Mouse (Mus musculus): ENCODE measurements around the gene Tgds. TPM values are rescaled to one million over a fixed set of nuclear protein-coding genes. Genes with fewer than 3 reads are reported as not detected.
"Not testable (repeated sequence)": the region's sequence is repeated elsewhere in the genome, so short reads cannot be mapped to it uniquely, and the experiment has no call there.

Gene Tgds
- polyA plus RNA-seq, 1 experiment from 2014 or later: 13.0 TPM

DNA sequence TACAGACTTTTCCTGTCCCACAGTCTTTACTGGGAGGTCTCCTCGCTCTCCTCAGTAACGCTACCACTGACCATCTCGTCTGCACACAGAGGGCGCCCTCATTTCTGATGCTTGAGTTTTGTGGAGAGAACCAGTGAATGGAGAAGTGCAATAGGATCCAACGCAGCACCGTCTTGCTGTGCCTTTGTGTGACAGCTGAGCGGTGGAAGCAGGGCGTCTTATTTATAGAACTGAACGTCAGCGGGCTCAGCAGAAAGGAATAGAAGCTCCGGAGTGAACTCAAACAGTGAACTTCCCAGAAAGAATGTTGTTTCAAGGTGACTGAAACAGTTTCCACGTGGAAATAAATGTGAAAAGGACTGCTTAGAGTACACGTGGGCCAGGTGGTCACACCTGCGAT is 30.1 kb upstream of the Tgds start:
- 77% methylated on average over 14 of the region's 14 CpGs for WGBS (ENCODE audit: insufficient replicate concordance)
- Histone ChIP-seq H3K4me1 (ENCODE audit: control insufficient read depth, low read depth, low read length) (no peaks in the 10 kb centered on the region), H3K4me3 (ENCODE audit: low read depth, low read length) (no peak overlapping the region), H3K9me3 (replicated peaks; ENCODE audit: control insufficient read depth, low read length) (no peaks in the 10 kb centered on the region), H3K27me3 (ENCODE audit: control insufficient read depth, insufficient read depth, low read depth, low read length) (no peaks in the 10 kb centered on the region), H3K36me3 (ENCODE audit: control insufficient read depth, insufficient read depth) (no peaks in the 10 kb centered on the region; the same call in none of the 2 replicates), H3K9ac (ENCODE audit: low read depth, low read length) (no peak overlapping the region), H3K4me2 (ENCODE audit: low read depth, low read length) (no peak overlapping the region), H3K27ac (ENCODE audit: low read length) (no peak overlapping the region)
- ATAC-seq (ENCODE audit: low read depth): no peak

GRCm38 (mm10) chr14:118161751-118162150 is 29.2 kb upstream of the Tgds start:
- ATAC-seq (ENCODE audit: low read depth): no peak
- Histone ChIP-seq H3K4me1 (ENCODE audit: control insufficient read depth, low read depth, low read length) (no peaks in the 10 kb centered on the region), H3K4me3 (ENCODE audit: low read depth, low read length) (no peak overlapping the region), H3K36me3 (ENCODE audit: control insufficient read depth, insufficient read depth) (no peaks in the 10 kb centered on the region; the same call in none of the 2 replicates), H3K27me3 (ENCODE audit: control insufficient read depth, insufficient read depth, low read depth, low read length) (no peaks in the 10 kb centered on the region), H3K4me2 (ENCODE audit: low read depth, low read length) (no peak overlapping the region), H3K9ac (ENCODE audit: low read depth, low read length) (no peak overlapping the region), H3K27ac (ENCODE audit: low read length) (no peak overlapping the region), H3K9me3 (replicated peaks; ENCODE audit: control insufficient read depth, low read length) (no peaks in the 10 kb centered on the region)
- WGBS (ENCODE audit: insufficient replicate concordance): 61% methylated on average over 3 of the region's 3 CpGs

DNA sequence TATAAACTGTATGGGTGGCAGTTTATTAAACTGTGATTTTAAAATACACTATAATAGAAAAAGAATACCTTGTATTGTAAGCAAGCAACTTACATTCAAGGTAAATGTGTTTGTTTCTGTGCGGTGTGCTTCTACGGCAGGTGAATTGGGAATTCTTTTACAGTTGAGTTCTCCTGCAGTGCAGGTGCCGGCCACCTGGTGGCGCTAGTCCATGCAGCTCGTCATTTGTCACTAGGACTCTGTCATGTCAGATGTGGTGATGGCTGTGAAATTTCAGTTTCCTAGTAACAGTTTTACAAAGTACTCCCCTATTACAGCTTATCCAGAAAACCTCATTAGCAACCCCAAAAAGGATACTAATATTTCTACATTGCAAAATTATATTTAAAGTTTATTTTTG is 24.6 kb upstream of the Tgds start:
- Histone ChIP-seq H3K4me3 (ENCODE audit: low read depth, low read length) (no peak overlapping the region), H3K4me1 (ENCODE audit: control insufficient read depth, low read depth, low read length) (no peaks in the 10 kb centered on the region), H3K27me3 (ENCODE audit: control insufficient read depth, insufficient read depth, low read depth, low read length) (no peaks in the 10 kb centered on the region), H3K4me2 (ENCODE audit: low read depth, low read length) (no peak overlapping the region), H3K36me3 (ENCODE audit: control insufficient read depth, insufficient read depth) (no peaks in the 10 kb centered on the region; the same call in none of the 2 replicates), H3K9ac (ENCODE audit: low read depth, low read length) (no peak overlapping the region), H3K9me3 (replicated peaks; ENCODE audit: control insufficient read depth, low read length) (no peaks in the 10 kb centered on the region), H3K27ac (ENCODE audit: low read length) (no peak overlapping the region)
- 31% methylated on average over 5 of the region's 5 CpGs for WGBS (ENCODE audit: insufficient replicate concordance)
- ATAC-seq (ENCODE audit: low read depth): no peak

GRCm38 (mm10) chr14:118156740-118157139 is 24.2 kb upstream of the Tgds start:
- Histone ChIP-seq H3K9me3 (replicated peaks; ENCODE audit: control insufficient read depth, low read length) (no peaks in the 10 kb centered on the region), H3K4me2 (ENCODE audit: low read depth, low read length) (no peak overlapping the region), H3K4me3 (ENCODE audit: low read depth, low read length) (no peak overlapping the region), H3K27me3 (ENCODE audit: control insufficient read depth, insufficient read depth, low read depth, low read length) (no peaks in the 10 kb centered on the region), H3K27ac (ENCODE audit: low read length) (no peak overlapping the region), H3K9ac (ENCODE audit: low read depth, low read length) (no peak overlapping the region), H3K36me3 (ENCODE audit: control insufficient read depth, insufficient read depth) (no peaks in the 10 kb centered on the region; the same call in none of the 2 replicates), H3K4me1 (ENCODE audit: control insufficient read depth, low read depth, low read length) (no peaks in the 10 kb centered on the region)
- 0 out of 2 replicates have a peak, but pooled peaks have one; percentile 7 for ATAC-seq (ENCODE audit: low read depth)
- WGBS (ENCODE audit: insufficient replicate concordance): 81% methylated on average over 10 of the region's 10 CpGs

GRCm38 (mm10) chr14:118156056-118156455 is 23.5 kb upstream of the Tgds start:
- not testable (repeated sequence) for ATAC-seq (ENCODE audit: low read depth)

DNA sequence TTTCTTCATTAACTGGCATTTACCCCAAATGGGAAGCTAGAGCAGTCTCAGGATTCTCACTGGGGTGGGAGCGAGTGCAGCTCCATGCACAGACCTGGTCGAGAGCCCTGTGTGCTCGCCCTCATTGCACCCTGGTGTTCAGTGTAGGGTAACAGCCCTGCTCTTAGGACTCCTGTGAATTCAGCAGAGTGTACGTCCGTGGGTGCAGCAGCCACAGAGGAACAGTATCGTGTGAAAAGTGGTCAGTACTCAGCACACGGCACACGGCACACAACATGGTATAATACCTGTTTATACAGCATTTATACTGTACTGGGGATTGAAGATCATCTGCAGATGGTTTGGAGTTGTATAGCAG is 19.7 kb upstream of the Tgds start:
- H3K4me3 ChIP-seq (ENCODE audit: low read depth, low read length): no peak overlapping the region
- H3K27me3 ChIP-seq (ENCODE audit: control insufficient read depth, insufficient read depth, low read depth, low read length): no peaks in the 10 kb centered on the region
- ATAC-seq (ENCODE audit: low read depth): no peak
- no peak overlapping the region for H3K27ac ChIP-seq (ENCODE audit: low read length)
- no peaks in the 10 kb centered on the region for H3K36me3 ChIP-seq (ENCODE audit: control insufficient read depth, insufficient read depth)
- no peaks in the 10 kb centered on the region for H3K9me3 ChIP-seq (replicated peaks; ENCODE audit: control insufficient read depth, low read length)
- 76% methylated on average over 8 of the region's 8 CpGs for WGBS (ENCODE audit: insufficient replicate concordance)
- no peak overlapping the region for H3K4me2 ChIP-seq (ENCODE audit: low read depth, low read length)
- no peaks in the 10 kb centered on the region for H3K4me1 ChIP-seq (ENCODE audit: control insufficient read depth, low read depth, low read length)
- H3K9ac ChIP-seq (ENCODE audit: low read depth, low read length): no peak overlapping the region

More at GRCm38 (mm10) chr14:118156056-118156455, 23.5 kb upstream of the Tgds start:
- not testable (repeated sequence) for H3K9ac ChIP-seq (ENCODE audit: low read depth, low read length); H3K27me3 ChIP-seq (ENCODE audit: control insufficient read depth, insufficient read depth, low read depth, low read length); H3K4me1 ChIP-seq (ENCODE audit: control insufficient read depth, low read depth, low read length); H3K27ac ChIP-seq (ENCODE audit: low read length); H3K36me3 ChIP-seq (ENCODE audit: control insufficient read depth, insufficient read depth); H3K9me3 ChIP-seq (replicated peaks; ENCODE audit: control insufficient read depth, low read length); H3K4me2 ChIP-seq (ENCODE audit: low read depth, low read length); H3K4me3 ChIP-seq (ENCODE audit: low read depth, low read length)
- 84% methylated on average over 16 of the region's 16 CpGs for WGBS (ENCODE audit: insufficient replicate concordance)

- Histone ChIP-seq H3K9me3 (replicated peaks; ENCODE audit: control insufficient read depth, low read length) (no peaks in the 10 kb centered on the region), H3K4me3 (ENCODE audit: low read depth, low read length) (no peak overlapping the region), H3K4me1 (ENCODE audit: control insufficient read depth, low read depth, low read length) (no peaks in the 10 kb centered on the region), H3K36me3 (ENCODE audit: control insufficient read depth, insufficient read depth) (no peaks in the 10 kb centered on the region), H3K27me3 (ENCODE audit: control insufficient read depth, insufficient read depth, low read depth, low read length) (no peaks in the 10 kb centered on the region), H3K4me2 (ENCODE audit: low read depth, low read length) (no peak overlapping the region), H3K9ac (ENCODE audit: low read depth, low read length) (no peak overlapping the region), H3K27ac (ENCODE audit: low read length) (no peak overlapping the region)
- ATAC-seq (ENCODE audit: low read depth): no peak
- 67% methylated on average over 5 of the region's 5 CpGs for WGBS (ENCODE audit: insufficient replicate concordance)
Measured at GRCm38 (mm10) chr14:118151651-118152293, 19.2 kb upstream of the Tgds start.

GRCm38 (mm10) chr14:118150656-118151551 is 18.3 kb upstream of the Tgds start:
- Histone ChIP-seq H3K27me3 (ENCODE audit: control insufficient read depth, insufficient read depth, low read depth, low read length) (no peaks in the 10 kb centered on the region), H3K4me1 (ENCODE audit: control insufficient read depth, low read depth, low read length) (no peaks in the 10 kb centered on the region), H3K9me3 (replicated peaks; ENCODE audit: control insufficient read depth, low read length) (no peaks in the 10 kb centered on the region), H3K27ac (ENCODE audit: low read length) (no peak overlapping the region), H3K36me3 (ENCODE audit: control insufficient read depth, insufficient read depth) (no peaks in the 10 kb centered on the region), H3K4me2 (ENCODE audit: low read depth, low read length) (no peak overlapping the region), H3K4me3 (ENCODE audit: low read depth, low read length) (no peak overlapping the region), H3K9ac (ENCODE audit: low read depth, low read length) (no peak overlapping the region)
- WGBS (ENCODE audit: insufficient replicate concordance): 80% methylated on average over 26 of the region's 26 CpGs
- ATAC-seq (ENCODE audit: low read depth): no peak

- Histone ChIP-seq H3K4me2 (ENCODE audit: low read depth, low read length) (no peak overlapping the region), H3K4me1 (ENCODE audit: control insufficient read depth, low read depth, low read length) (no peaks in the 10 kb centered on the region), H3K27ac (ENCODE audit: low read length) (no peak overlapping the region), H3K4me3 (ENCODE audit: low read depth, low read length) (no peak overlapping the region), H3K27me3 (ENCODE audit: control insufficient read depth, insufficient read depth, low read depth, low read length) (no peaks in the 10 kb centered on the region), H3K36me3 (ENCODE audit: control insufficient read depth, insufficient read depth) (no peaks in the 10 kb centered on the region), H3K9ac (ENCODE audit: low read depth, low read length) (no peak overlapping the region), H3K9me3 (replicated peaks; ENCODE audit: control insufficient read depth, low read length) (no peaks in the 10 kb centered on the region)
- 68% methylated on average over 10 of the region's 10 CpGs for WGBS (ENCODE audit: insufficient replicate concordance)
- ATAC-seq (ENCODE audit: low read depth): no peak
Measured at GRCm38 (mm10) chr14:118148554-118148953, 16.0 kb upstream of the Tgds start.

All from liver, embryonic 16.5 days (tissue).